Mouse (Mus musculus): ENCODE measurements around the gene Lrfn2.

Lrfn2 gene

GRCm38 (mm10) chr17:48931621-48932405, at the start of gene Lrfn2:
TSS of gene Lrfn2 (plus strand) at chr17:48932379.
- DNase-seq: peak; percentile 73

- DNase-seq: no peak
Observed at GRCm38 (mm10) chr17:48887472-48888385, 44.5 kb upstream of the Lrfn2 start.

DNA sequence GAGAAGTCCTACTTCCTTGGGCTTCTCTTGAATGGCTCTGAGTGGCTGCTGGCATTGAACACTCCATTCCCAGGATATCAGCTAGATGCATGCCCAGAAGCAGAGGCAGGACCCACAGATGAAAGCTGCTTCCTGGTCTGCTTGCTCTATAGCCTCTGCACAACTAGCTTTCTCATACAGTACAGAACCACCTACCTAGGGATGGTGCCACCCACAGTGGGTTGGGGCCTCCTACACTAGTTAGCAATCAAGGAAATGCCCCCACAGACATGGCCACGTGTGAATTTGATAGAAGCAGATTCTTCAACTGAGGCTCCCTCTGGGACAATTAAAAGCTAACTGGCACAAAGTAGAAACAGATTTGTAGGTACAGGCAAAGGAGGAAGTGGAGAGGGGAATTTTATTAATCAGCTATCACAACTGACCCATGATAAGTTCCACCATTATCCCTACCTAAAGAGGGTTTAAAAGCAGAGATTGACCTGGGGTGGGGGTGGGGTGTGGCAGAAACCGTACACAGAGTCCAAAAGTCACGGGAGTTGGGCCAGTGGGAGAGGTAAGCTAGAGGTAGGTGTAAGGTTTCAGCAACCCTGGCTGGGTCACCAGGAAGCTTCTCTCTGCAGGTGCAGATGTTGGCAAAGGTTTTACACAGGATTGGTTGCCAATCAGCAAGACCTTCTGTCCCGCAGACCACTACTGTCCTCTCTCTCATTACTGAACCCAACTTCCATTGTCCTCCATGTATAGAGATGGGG, 26.7 kb upstream of the Lrfn2 start:
- no peak for DNase-seq

DNA sequence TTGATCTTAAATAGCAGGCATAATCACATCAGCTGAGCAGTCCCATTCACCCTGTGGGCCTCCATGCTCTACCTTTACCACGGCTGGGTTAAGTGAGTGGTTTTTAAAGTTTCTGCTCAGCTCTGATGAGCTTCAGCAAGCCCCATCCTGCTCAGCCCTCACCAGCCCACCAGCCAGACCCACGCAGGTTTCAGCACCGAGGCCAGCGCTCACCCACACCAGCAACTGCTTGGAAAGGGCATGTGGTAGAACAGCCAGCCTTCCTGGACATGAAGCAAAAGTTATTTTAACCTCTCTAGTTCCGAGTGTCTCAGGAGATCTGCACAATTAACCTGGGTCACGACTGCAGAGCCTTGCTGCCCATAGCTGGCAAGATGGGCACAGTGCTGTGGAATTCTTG, 18.7 kb upstream of the Lrfn2 start:
- DNase-seq: no peak

DNA sequence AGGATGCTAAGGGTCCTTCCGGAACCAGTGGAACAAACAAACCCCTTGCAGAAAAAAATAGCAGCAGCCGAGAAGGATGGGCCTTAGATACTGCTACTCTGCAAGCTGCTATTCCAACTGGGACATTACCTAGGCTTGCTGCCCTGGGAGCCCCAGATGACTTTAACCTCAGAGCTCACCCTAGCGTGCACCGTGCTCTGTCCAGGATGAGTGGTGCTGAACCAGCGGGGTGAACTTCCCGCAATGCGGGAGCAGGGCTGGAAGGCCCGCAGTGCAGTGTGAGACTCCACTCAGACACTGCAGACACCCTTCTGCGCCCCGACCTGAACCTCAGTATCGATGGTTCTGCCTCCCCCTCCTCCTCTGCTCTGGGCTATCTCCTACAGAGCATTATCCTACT, 14.8 kb upstream of the Lrfn2 start:
- DNase-seq: no peak

- no peak for DNase-seq
Observed at GRCm38 (mm10) chr17:48918458-48918857, 13.7 kb upstream of the Lrfn2 start.

- DNase-seq: no peak
Observed at GRCm38 (mm10) chr17:48922905-48923304, 9.3 kb upstream of the Lrfn2 start.

- no peak for DNase-seq
Observed at GRCm38 (mm10) chr17:48925426-48925825, 6.8 kb upstream of the Lrfn2 start.

DNA sequence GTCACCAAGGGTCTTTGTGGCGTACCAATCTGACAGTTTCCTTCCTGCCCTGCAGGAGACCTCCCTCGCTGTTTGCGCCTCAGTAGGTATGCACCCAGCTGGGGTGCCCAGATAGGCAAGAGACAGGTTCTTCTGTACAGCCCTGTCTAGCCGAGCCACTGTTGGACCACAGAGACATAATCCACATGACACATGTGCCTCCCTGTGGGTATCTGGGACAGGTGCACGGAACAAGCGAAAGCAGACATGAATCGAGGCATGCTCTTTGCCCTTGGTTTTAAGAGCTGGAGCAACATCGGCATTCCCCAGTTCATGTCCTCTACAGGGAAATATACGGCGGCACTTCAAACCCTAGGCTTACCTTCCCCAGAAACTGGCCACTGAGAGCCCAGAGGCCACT, 1.2 kb upstream of the Lrfn2 start:
- no peak for DNase-seq

- no peak for DNase-seq
Observed at GRCm38 (mm10) chr17:48932406-48932906, 277 bp downstream of the Lrfn2 start.

- no peak for DNase-seq
Observed at GRCm38 (mm10) chr17:48932916-48933315, 737 bp downstream of the Lrfn2 start.

- DNase-seq: no peak
Observed at GRCm38 (mm10) chr17:48935201-48935600, 3.0 kb downstream of the Lrfn2 start.

DNA sequence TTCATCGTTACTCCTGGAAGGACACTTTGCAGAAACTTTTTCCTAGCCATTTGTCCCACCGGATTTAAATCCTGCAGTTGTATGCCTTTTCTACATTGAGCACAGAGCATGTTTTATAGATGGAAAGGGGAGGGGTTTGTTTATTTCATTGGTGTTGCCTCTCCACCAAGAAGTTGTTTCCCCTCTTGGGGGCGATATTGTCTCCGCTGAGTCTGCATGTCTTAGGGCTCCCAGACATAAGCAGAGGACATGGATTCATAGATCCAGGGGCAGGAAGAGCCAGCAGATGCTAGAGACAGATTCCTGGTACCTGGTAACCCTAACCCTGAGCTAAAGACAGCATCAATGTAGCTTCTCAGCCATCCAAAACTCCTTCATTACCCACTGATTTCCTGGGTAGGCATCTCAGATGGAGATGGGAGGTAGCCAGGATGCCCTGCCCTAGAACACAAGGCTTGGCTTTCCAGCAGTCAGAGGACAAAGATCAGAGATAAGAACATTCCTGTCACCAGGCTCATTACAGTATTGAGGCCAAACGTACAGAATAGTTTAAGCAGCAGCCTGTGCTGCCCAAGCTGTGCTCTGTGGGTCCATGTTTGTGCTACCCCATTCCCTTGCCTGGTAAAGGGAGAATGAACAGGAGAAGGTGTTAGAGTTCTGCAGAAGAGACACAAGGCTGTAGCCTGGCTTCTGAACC, 4.4 kb downstream of the Lrfn2 start:
- no peak for DNase-seq

DNA sequence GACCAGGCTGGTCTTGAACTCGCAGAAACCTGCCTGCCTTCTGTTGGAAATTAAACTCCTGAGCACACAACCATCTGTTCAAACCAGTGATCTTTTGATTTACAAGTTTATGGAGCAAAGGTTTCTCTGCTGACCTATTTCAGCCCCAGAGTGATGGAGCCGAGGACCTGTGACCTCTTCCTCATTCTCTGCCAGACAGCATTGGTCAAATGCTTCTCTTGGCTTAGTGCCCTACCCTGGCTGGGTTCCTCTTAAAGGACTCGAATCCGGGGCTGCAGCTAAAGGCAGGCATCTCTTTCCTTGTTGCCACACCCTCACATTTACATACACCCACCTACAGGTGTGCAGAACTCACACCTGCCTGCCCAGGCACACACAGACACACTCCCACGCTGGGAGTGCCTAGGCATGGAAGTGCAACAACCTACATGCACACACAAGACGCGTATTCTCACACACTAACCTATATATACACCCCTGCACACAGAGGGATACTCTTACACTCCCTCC, 6.6 kb downstream of the Lrfn2 start:
- DNase-seq: no peak

GRCm38 (mm10) chr17:48946315-48946714, 14.1 kb downstream of the Lrfn2 start:
- peak; percentile 60 for DNase-seq

DNA sequence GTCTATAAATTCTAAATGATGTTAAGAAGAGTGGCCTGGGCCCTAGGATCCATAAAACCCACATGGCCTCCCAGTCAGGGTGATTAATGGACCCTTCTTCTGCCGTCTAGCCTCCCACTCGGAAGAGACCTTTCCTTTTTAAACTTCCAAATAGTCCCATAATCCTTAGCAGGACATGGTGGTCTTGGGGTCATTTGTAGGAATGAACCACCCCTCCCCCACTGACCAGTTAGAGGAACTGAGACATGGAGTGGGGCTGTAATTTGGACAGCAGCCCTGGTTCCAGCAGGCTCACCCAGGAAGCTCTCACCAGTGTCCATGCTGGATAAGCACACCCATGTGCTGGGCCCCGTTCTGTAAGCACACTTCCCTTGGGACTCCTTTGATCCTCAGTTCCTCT, 14.6 kb downstream of the Lrfn2 start:
- DNase-seq: no peak

DNA sequence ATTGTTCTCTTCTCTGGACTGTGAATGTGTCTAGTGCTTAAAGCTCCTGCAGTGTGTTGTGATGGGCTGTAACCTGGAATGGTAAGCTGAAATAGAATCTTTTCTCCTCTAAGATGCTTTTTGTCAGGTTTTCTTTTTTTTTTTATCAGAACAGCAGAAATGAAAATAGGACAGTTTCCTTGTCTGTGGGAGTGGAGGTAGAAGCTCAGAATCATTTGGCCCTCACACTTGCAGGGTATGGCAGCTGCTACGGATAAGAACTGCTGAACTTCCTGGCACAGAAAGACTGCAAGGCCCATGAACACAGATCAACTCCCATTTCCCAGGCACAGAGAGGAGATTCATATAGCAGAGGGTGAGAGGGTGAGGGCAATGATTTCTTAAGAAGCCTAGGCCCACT, 19.1 kb downstream of the Lrfn2 start:
- no peak for DNase-seq

DNA sequence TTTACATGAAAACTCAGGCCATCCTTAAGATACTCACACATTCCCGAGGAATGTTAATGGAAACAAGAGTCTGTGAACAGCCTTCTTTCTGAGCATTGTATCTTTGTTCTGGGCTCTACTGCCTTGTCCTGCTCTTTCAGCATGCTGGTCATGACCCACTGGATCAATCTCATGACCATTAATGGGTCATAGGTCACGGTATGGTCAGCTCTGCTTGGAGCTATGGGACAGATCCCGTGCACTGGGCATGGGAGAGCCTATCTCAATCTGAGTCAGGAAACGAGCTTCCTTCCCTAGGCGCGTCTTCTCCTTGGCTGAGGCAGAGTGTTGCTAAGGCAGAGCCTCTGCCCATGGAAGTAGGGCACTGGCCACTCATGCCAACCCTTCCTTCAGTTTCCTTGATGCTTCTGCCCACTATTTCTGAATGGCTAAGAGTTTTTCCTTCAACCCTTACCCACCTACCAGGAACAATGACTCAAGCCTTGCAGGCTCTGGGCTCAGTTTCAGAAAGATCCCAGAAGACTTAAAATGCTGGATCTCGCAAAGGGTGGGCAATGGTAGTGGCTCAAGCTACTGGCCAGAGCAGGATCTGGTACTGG, 24.0 kb downstream of the Lrfn2 start:
- no peak for DNase-seq

- DNase-seq: no peak
Observed at GRCm38 (mm10) chr17:48960161-48960698, 28.1 kb downstream of the Lrfn2 start.

- DNase-seq: no peak
Observed at GRCm38 (mm10) chr17:48962646-48963045, 30.5 kb downstream of the Lrfn2 start.

GRCm38 (mm10) chr17:48963740-48964139, 31.6 kb downstream of the Lrfn2 start:
- DNase-seq: no peak

Data from cerebellum, adult 8-10 months (tissue).